Mouse (Mus musculus) gastrocnemius, postnatal 36 days (tissue): ENCODE results near the gene Olfr547. TPM values are rescaled to one million over a fixed set of nuclear protein-coding genes. Genes with fewer than 3 reads are reported as not detected.

ENCODE experiments used
- DNase-seq, 2 experiments: peaks; one replicate each; pipeline ENCODE4 v3.0.0; 2022
- intact Hi-C: fragments of 180-260 bp; cut with DNase I; formaldehyde crosslinking; loops from one replicate; pipeline ENCODE4 v1.15.1; 2025
- total RNA-seq, 2 experiments: library from RNA; stranded (reverse); gene quantifications; 2 replicates each; pipeline ENCODE4 v1.2.3; 2021

Olfr547 gene
- total RNA-seq, 2 experiments from 2014 or later: not detected

DNA sequence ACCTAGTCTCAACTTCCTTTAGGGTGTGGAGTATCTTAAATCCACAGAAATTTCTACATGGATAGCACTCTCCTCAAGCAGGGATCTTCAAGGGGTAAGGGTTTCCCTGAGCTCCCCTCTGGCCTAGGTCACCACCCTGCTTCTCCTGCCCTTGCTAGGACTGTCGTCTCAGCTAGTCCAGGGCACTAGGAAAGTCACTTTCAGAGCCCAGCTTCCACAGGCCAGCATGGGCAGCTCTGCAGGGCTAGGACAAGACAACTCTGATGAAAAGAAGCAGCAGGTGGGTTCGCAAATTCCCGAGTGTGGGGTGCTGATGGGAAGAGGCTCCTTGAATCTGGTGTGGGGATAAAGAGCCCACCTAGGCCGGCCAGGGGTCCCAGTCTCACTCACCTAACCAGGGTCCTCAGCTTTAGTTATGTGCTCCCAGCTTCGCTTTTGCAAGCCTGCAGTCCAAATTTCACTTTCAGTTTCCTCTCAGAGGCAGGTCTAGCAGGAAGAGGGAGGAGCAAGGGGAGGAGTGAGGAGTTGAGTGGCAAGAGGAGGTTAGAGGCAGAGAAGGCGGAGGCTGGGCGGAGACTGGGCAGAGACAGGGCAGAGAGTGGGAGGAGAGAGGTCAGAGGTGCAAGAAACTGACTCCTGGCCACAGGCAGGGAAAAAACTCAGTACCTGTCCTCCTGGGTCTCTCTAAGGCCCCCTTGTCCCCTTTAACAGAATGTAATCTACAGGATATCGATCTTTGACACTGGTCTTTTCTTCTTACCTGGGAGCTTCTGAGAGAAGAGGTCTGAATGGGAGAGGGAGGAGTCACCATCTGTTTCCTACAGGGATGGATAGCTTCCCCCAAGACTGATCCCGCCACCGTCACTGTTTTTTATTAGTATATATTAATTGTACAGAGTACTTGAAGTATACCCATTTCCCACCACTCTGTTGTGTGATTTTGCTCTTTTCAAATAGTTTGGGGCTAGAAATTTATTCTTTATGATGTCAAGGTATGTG lies 30.7 kb downstream of the Olfr547 start, which contains the start of gene Trim21:
TSS of gene Trim21 (minus strand) at position 488 of the 999 bp plus-strand sequence.
- intact Hi-C loops: no loop called here
- peak; percentile 64 to 85 for DNase-seq

DNA sequence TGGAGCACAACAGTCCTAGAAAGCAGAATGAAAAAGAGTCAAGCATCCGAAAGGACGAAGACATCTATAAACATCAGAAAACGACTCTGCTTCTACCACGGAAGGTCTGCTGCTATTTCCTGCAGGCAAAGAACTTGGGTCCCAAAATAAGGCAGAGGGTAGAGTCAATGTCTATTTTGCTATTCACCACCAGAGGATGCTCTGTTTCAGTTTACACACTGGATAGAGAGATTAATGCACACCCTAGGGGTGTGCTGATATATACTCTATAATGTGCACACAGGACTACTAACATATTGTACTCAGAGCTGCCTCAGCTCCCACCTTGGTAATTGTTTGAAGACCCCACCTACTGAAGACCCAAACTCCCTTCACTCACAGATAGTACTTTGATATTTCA lies 31.7 kb downstream of the Olfr547 start:
- intact Hi-C loops: no loop called here
- no peak for DNase-seq

DNA sequence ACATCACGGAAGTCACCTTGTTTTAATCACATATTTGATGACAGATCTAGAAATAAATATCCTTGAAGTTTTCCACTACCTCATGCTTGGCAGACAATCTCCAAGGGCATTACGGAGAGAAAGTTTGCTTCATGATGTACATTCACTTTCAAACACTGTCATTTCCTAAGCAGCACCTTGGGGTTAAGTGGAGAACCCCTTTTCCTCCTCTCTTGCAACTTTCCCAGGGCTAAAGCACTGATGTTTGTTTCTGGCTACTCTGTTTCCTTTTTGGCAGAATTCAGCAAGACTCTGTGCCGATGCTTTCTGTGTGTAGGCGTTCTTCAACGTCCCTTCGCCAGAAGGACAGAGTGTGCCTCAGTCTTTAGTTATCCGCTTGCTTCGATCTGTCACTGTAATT lies 36.6 kb downstream of the Olfr547 start, which contains the start of gene Olfr550:
TSS of gene Olfr550 (plus strand) at position 301 of the 400 bp plus-strand sequence.
- no peak for DNase-seq
- intact Hi-C loops: no loop called here

DNA sequence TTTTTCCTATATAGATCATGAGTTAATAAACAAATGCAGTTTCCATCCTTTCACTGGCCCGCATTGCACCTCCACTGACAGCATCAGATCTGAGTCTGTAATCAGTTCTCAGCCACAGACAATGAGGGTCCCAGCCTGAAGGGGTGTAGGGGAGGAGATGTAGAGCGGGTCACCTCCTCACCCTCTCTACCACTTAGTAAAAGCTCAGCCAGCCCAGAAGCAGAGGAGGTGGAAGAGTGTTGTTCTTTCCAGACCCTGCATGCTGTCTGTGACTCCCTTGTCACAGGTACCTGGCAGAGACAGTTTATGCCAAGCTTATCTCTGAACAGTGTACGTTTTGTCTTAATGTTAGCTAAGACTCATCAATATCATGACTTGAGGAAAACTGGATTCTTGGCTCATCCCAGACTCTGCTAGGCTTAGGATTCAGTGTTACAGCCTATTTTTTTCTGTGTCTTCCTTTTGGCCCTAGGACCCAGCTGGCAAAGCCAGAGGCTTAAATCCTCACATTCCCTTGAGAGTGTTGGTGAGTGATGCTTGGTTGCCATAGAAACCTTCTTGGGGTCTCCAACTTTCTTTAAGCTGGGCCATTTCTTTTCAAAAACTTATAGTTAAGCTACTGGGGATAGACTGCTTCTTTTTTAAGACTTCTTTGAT lies 38.8 kb downstream of the Olfr547 start:
- intact Hi-C loops: no loop called here
- no peak for DNase-seq

DNA sequence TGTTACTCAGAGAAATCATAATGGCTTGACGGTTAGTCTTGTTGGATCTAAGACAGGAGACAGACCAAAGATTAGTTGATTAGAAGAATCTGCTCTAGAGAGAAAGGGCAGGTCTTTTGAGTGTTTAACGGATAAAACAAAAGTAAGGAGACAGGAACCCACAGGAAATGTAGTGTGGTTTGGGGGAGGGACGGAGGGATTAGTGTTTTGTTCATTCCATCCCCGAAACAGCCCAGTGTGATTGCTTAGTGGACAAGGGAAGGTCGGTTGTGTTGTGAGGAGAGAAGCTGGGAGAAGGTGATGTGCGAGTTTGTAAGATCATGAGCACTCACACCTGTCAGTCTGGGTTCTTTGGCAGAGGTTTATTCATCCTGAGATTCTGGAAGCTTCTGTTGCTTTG lies 41.4 kb downstream of the Olfr547 start:
- intact Hi-C loops: loop anchor here (2.0 kb wide), 1 partner anchor 25 kb away; no protein-coding TSS in a partner anchor
- DNase-seq: no peak

Other genes with a start within 250 kb of the Olfr547 start
- 10 to 100 TPM; 12.9 to 15.1 TPM for gene Rrm1, start 93.1 kb upstream of the Olfr547 start, total RNA-seq
- gene Olfr543, start 53.1 kb upstream of the Olfr547 start, total RNA-seq: not detected
- gene Olfr544, start 46.4 kb upstream of the Olfr547 start, total RNA-seq: not detected
- not detected for gene Olfr545, start 35.2 kb upstream of the Olfr547 start, total RNA-seq
- gene Olfr548-ps1, start 6.1 kb downstream of the Olfr547 start, total RNA-seq: not detected
- not detected for gene Olfr549, start 15.1 kb downstream of the Olfr547 start, total RNA-seq
- gene Trim21, start 30.7 kb downstream of the Olfr547 start, total RNA-seq: 1 to 10 TPM; 1.7 to 2.8 TPM
- under 1 TPM in 1 of 2 experiments, not detected in 1; 0.08 TPM for gene Olfr550, start 36.7 kb downstream of the Olfr547 start, total RNA-seq
- not detected for gene Olfr551, start 57.1 kb downstream of the Olfr547 start, total RNA-seq
- gene Olfr552, start 63.0 kb downstream of the Olfr547 start, total RNA-seq: under 1 TPM in 1 of 2 experiments, not detected in 1; 0.10 TPM
- not detected for gene Olfr553, start 83.5 kb downstream of the Olfr547 start, total RNA-seq
- not detected for gene Olfr554, start 103.7 kb downstream of the Olfr547 start, total RNA-seq
- not detected for gene Olfr555, start 124.1 kb downstream of the Olfr547 start, total RNA-seq
- gene Olfr556, start 130.2 kb downstream of the Olfr547 start, total RNA-seq: not detected
- 1 to 10 TPM; 3.6 to 4.2 TPM for gene Trim68, start 152.6 kb downstream of the Olfr547 start, total RNA-seq
- not detected for gene Olfr557, start 161.2 kb downstream of the Olfr547 start, total RNA-seq
- gene Olfr558, start 167.5 kb downstream of the Olfr547 start, total RNA-seq: 1 to 10 TPM; 1.5 to 1.7 TPM
- gene Olfr33, start 184.3 kb downstream of the Olfr547 start, total RNA-seq: not detected
- not detected for gene Olfr559, start 192.7 kb downstream of the Olfr547 start, total RNA-seq
- gene Olfr560, start 224.6 kb downstream of the Olfr547 start, total RNA-seq: under 1 TPM in 1 of 2 experiments, not detected in 1; 0.17 TPM
- under 1 TPM; 0.47 to 0.54 TPM for gene Olfr78, start 224.7 kb downstream of the Olfr547 start, total RNA-seq
- gene Olfr561, start 236.5 kb downstream of the Olfr547 start, total RNA-seq: not detected